Mouse (Mus musculus) central nervous system, embryonic 14 days (tissue): Measurements from ENCODE around the gene Ahrr. TPM values are rescaled to one million over a fixed set of nuclear protein-coding genes. Genes with fewer than 3 reads are reported as not detected.

Experiments used
- polyA plus RNA-seq: library from polyadenylated mRNA; depleted of rRNA; stranded (reverse); fragments of >200 nt; gene quantifications from 2 replicates; pipeline ENCODE4 v1.2.3, GENCODE M21; 2012; rRNA removed

Gene Ahrr
- 1.5 and 1.9 TPM in 2 replicates for polyA plus RNA-seq

DNA sequence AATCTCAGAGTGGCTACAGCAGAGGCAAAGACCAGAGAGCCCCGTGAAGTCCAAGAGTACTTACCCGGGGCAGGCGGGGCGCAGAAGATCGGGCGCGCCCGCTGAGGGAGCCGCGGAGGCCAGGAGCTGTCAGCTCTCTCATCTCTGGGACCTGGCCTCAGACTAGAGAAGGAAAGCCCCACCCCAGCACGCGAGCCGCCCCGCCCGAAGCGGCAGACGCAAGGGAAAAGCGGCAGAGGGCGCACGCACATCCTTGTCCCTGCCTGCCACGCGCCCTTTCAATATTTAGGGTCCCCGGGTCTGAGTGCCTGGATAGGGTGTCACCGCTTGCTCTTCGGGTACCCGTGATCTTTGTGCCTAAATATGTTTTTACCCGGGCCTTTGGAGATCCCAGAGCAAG lies at the start of gene Ahrr:
Gene Ahrr (minus strand): TSS at position 165 of the 400 bp plus-strand sequence.

DNA sequence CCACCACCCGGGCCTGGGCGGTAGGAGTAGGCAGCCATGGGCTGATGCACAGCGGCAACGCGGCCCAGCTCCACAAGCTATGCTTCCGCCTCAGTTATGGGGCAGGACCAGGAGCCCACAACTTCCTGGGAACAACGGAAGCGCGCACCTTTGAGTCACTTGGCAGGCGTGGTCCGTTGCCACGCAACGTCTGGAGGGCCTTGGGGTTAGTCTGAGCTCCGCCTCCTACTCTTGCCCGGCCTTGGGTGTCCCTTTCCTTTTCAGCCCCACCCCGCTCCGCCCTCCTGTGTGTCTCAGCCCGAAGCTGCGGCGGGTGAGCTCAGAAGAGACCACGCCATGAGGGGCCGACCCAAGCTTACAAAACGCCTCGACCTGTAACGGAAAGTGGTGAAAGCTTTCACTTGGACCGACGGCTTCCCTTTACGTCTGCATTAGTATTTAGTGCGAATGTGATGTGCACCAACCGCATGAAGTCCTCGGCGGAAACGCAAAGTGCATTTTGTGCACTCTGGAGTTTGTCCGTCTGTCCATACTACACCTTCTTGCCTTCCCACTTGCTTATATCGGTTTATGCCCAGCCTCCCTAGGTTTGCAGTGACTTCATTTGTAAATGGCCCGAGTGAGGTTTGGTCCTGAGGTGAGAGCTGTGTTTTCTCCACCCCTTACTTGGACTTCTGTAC lies 25.2 kb upstream of the Ahrr start, which contains the start of gene Pdcd6:
Gene Pdcd6 (minus strand): TSS at position 411 of the 680 bp plus-strand sequence.

DNA sequence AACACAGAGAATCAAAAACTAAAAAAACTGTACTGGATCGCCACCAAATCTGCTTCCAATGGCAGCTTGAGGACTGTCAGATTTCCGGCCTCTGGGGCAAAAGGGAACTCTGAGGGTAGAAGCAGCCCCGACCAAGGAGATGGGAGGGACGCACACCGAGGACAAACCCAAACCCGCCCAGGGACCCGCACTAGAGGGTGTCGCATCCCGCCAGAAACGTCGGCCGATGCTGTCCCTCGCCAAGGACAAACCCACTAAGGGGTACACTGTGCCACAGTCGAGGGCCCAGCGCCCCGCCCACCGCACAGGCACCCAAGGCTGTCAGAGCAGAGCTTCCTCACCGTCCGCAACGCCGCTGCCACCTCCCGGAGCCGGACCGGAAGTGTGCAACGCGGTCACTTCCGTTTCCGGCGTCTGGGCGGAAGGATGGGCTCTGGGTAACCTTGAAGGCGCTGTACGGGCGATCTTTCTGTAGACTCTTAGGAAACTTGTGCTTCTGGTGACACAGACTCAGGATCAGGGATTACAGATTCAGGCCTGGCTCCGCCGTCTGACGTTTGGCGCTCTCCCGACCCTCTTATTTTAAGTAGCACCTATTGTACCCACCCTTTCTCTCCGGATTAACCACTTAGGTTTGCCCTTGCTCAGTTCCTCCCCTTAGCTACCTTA lies 83.7 kb downstream of the Ahrr start, which contains the start of gene Exoc3:
Gene Exoc3 (minus strand): TSS at position 416 of the 669 bp plus-strand sequence.

Other genes with a start within 250 kb of the Ahrr start
- 11.8 and 13.6 TPM in 2 replicates for gene Cep72, start 230.0 kb downstream of the Ahrr start, polyA plus RNA-seq
- gene Slc9a3, start 170.9 kb downstream of the Ahrr start, polyA plus RNA-seq: 0.16 TPM in 1 of 2 replicates, not detected in the other
- 58.2 and 59.3 TPM in 2 replicates for gene Exoc3, start 83.6 kb downstream of the Ahrr start, polyA plus RNA-seq
- gene Pdcd6, start 25.2 kb upstream of the Ahrr start, polyA plus RNA-seq: 127 and 135 TPM in 2 replicates
- gene Sdha, start 57.9 kb upstream of the Ahrr start, polyA plus RNA-seq: 155 and 161 TPM in 2 replicates
- gene Ccdc127, start 58.0 kb upstream of the Ahrr start, polyA plus RNA-seq: 21.6 and 22.8 TPM in 2 replicates
- 0.04 and 0.14 TPM in 2 replicates for gene Lrrc14b, start 71.7 kb upstream of the Ahrr start, polyA plus RNA-seq
- gene Zfp72, start 98.5 kb upstream of the Ahrr start, polyA plus RNA-seq: 2.0 and 2.1 TPM in 2 replicates
- 32.3 and 37.2 TPM in 2 replicates for gene Ftl1-ps1, start 107.4 kb upstream of the Ahrr start, polyA plus RNA-seq
- 7.0 and 7.5 TPM in 2 replicates for gene Zfp825, start 201.7 kb upstream of the Ahrr start, polyA plus RNA-seq